Mouse (Mus musculus) heart, postnatal 0 days (tissue): ENCODE measurements around the gene Rbl2. TPM values are rescaled to one million over a fixed set of nuclear protein-coding genes. Genes with fewer than 3 reads are reported as not detected.

Experiments used
- ATAC-seq: fragments of 200-750 bp; cut with Nextera tagmentation; 2 replicates; pipeline ENCODE4 v1.8.0; 2017; ENCODE audit warnings: low read depth, moderate number of reproducible peaks, moderate library complexity; ENCODE audit not compliant: insufficient read depth
- DNase-seq: peaks from one replicate; pipeline ENCODE4 v3.0.0-alpha.2; 2016; ENCODE audit warnings: low spot score
- H3K27ac ChIP-seq: fragments of 300-500 bp; sonication (generic); 2 replicates; pipeline ENCODE4 v1.5.1; 2014; ENCODE audit warnings: low read depth, mild to moderate bottlenecking
- H3K27me3 ChIP-seq: fragments of 300-500 bp; sonication (generic); 2 replicates; pipeline ENCODE4 v1.6.1; 2014; ENCODE audit warnings: low read length, mixed read lengths; ENCODE audit not compliant: control insufficient read depth, insufficient read depth
- H3K36me3 ChIP-seq: fragments of 300-500 bp; sonication (generic); replicated peaks from 2 replicates; pipeline ENCODE4 v1.6.1; 2014; ENCODE audit warnings: low read length, mixed read lengths; ENCODE audit not compliant: control insufficient read depth, insufficient read depth
- H3K4me1 ChIP-seq: fragments of 300-500 bp; sonication (generic); 2 replicates; pipeline ENCODE4 v1.6.1; 2014; ENCODE audit warnings: antibody characterized with exemption; ENCODE audit not compliant: control insufficient read depth, insufficient read depth
- H3K4me2 ChIP-seq: fragments of 300-500 bp; sonication (generic); 2 replicates; pipeline ENCODE4 v1.6.1; 2014; ENCODE audit warnings: low read depth, mild to moderate bottlenecking, low read length, moderate library complexity
- H3K4me3 ChIP-seq: fragments of 300-500 bp; sonication (generic); 2 replicates; pipeline ENCODE4 v1.5.1; 2014; ENCODE audit warnings: low read depth, low read length
- H3K9ac ChIP-seq: fragments of 300-500 bp; sonication (generic); replicated peaks from 2 replicates; pipeline ENCODE4 v1.6.1; 2014; ENCODE audit warnings: low read depth, low read length, mixed read lengths
- H3K9me3 ChIP-seq: fragments of 300-500 bp; sonication (generic); replicated peaks from 2 replicates; pipeline ENCODE4 v1.6.1; 2016; ENCODE audit warnings: low read length; ENCODE audit not compliant: control insufficient read depth
- CTCF ChIP-seq: IDR thresholded peaks from 2 replicates; pipeline ENCODE4 v1.5.1; 2016; ENCODE audit warnings: antibody characterized with exemption, control low read depth, low read depth
- EP300 ChIP-seq: IDR thresholded peaks from 2 replicates; pipeline ENCODE4 v1.6.1; 2016; ENCODE audit warnings: antibody characterized with exemption, low read depth
- WGBS: fragments of 180-500 bp; shearing (Covaris S2); extraction: QIAGEN DNeasy Blood & Tissue Kit; methylation state at CpG from one replicate; pipeline ENCODE4 v1.1.7; 2014; 5-methylcytosine and 5-hydroxymethylcytosine counted together
- polyA plus RNA-seq: library from polyadenylated mRNA; unstranded; fragments of >200 nt; fragmentation: Nextera tagmentation; extraction: Ambion mirVana; gene quantifications from 2 replicates; pipeline ENCODE4 v1.2.1, GENCODE M21; 2015
- total RNA-seq: library from RNA; depleted of rRNA; stranded (reverse); fragments of >200 nt; gene quantifications from 2 replicates; pipeline ENCODE4 v1.2.3, GENCODE M21; 2014; ENCODE audit warnings: low replicate concordance

Rbl2 gene
- total and polyA plus RNA-seq, 2 experiments from 2014 or later: 10.9 to 20.1 TPM

DNA sequence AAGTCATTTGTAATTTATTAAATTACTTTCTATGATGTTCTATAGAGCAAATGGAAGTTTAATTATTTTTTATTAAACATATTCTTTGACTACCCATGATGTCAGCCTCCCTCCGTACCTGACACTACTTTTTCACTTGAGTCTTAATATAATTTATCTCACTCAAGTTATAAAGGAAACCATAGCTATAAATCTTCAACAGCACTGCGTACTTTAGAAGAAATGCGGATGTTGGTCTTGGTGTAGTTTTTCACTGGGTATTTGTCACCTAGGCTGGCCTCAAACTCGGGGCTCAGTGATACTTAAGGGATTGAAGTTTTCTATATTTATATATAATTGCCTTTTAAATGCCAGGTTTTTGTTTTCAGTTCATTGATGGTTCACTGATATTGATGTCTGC lies 15.4 kb upstream of the Rbl2 start:
- H3K36me3 ChIP-seq: peaks cover 40% of the 10 kb centered on the region
- TF ChIP-seq CTCF (no peak), EP300 (no peak)
- H3K4me1 ChIP-seq: no peaks in the 10 kb centered on the region
- DNase-seq: no peak
- H3K9ac ChIP-seq: no peak overlapping the region
- H3K27me3 ChIP-seq: no peaks in the 10 kb centered on the region
- H3K9me3 ChIP-seq: no peaks in the 10 kb centered on the region
- H3K4me2 ChIP-seq: no peak overlapping the region
- no peak overlapping the region for H3K4me3 ChIP-seq
- 93% methylated on average over 4 of the region's 4 CpGs for WGBS
- H3K27ac ChIP-seq: no peak overlapping the region
- no peak for ATAC-seq

DNA sequence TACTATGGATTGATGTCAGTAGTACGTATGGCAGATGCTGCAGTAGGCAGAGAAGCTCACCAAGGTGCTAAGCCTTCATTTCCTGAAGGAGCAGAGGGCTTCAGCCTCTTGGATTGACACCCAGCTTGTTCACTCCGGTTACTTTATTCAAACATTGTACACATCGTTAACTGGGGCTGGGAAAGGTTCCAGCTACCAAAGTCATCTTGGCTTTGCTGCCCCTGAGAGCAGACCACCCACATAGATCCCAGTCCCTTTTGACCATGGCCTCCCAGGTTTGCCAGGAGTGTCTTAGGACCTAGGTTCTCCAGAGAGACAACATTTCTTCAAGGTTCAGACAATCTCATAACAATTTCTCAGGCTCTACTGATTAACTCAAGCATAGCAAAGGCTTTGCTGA lies 13.0 kb upstream of the Rbl2 start:
- TF ChIP-seq CTCF: no peak
- TF ChIP-seq EP300: no peak
- no peaks in the 10 kb centered on the region for H3K27me3 ChIP-seq
- H3K27ac ChIP-seq: no peak overlapping the region
- ATAC-seq (no peak), DNase-seq (no peak)
- no peaks in the 10 kb centered on the region; the same call in 1 of the 2 replicates for H3K4me1 ChIP-seq
- 58% methylated on average over 3 of the region's 3 CpGs for WGBS
- no peak overlapping the region for H3K4me2 ChIP-seq
- peaks cover 20% of the 10 kb centered on the region for H3K36me3 ChIP-seq
- H3K9ac ChIP-seq: no peak overlapping the region
- no peaks in the 10 kb centered on the region for H3K9me3 ChIP-seq
- H3K4me3 ChIP-seq: no peak overlapping the region

GRCm38 (mm10) chr8:91059086-91059578 lies 10.7 kb upstream of the Rbl2 start:
- H3K36me3 ChIP-seq: peaks cover 13% of the 10 kb centered on the region
- no peak for ATAC-seq
- TF ChIP-seq EP300 (no peak), CTCF (no peak)

GRCm38 (mm10) chr8:91059884-91060510 lies 9.9 kb upstream of the Rbl2 start:
- no peak overlapping the region for H3K4me3 ChIP-seq
- H3K4me1 ChIP-seq: no peaks in the 10 kb centered on the region; the same call in 1 of the 2 replicates
- H3K27ac ChIP-seq: no peak overlapping the region
- no peaks in the 10 kb centered on the region for H3K9me3 ChIP-seq
- ATAC-seq: no peak
- WGBS: 64% methylated on average over 7 of the region's 7 CpGs
- no peak for TF ChIP-seq EP300
- no peak for TF ChIP-seq CTCF
- no peak for DNase-seq
- peaks cover 8% of the 10 kb centered on the region; the same call in 1 of the 2 replicates for H3K36me3 ChIP-seq
- no peak overlapping the region for H3K9ac ChIP-seq
- no peaks in the 10 kb centered on the region for H3K27me3 ChIP-seq
- no peak overlapping the region for H3K4me2 ChIP-seq

More at GRCm38 (mm10) chr8:91059086-91059578, 10.7 kb upstream of the Rbl2 start:
- H3K9ac ChIP-seq: no peak overlapping the region
- H3K27me3 ChIP-seq: no peaks in the 10 kb centered on the region
- no peak for DNase-seq
- no peak overlapping the region for H3K4me2 ChIP-seq
- H3K4me1 ChIP-seq: no peaks in the 10 kb centered on the region; the same call in 1 of the 2 replicates
- H3K9me3 ChIP-seq: no peaks in the 10 kb centered on the region
- no peak overlapping the region for H3K4me3 ChIP-seq
- no peak overlapping the region for H3K27ac ChIP-seq

DNA sequence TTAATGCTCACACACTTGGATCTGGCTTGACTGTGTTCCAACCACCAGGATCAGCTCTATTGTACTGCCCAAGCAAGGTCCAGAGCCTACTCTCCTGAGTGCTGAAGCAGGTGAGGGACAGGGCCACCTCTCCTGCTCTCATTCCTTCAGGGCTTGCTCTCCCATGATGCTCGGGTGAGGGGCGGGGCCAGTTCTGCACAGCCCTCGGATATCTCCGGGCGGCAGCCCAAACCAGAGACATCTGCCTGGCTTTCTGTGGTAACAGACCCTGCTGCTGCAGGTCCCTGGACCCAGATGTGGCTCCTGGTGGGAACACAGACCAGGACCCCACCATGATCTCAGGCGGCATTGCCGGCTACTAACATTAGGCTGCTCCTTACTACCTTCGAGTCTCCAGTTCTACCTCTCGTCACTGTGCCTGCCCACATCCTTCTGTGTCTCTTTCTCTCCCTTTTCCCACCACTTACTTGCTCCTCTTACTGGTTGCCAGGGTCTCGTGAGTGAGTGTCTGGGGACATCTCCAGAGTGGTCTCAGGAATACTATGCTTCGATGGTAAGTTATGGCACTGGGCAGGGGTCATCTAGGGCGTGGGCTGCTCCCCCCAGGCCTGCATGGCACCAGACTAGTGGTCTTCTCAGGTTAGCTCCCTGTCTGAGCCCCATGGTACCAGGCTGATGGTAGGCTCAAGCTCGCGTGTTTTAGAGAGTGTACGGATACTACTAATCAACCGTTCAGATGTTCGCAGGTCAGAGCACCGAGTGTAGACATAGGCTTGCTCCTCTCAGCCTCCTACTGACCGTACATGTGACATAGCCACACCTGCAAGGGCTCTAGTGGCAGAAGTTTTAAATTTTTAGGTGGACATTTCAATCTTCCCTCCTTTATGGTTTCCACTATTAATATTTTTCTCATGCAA lies 9.0 kb upstream of the Rbl2 start:
- TF ChIP-seq CTCF (no peak), EP300 (no peak)
- H3K27ac ChIP-seq: no peak overlapping the region
- no peak overlapping the region for H3K9ac ChIP-seq
- H3K36me3 ChIP-seq: peaks cover 3% of the 10 kb centered on the region; the same call in 1 of the 2 replicates
- no peaks in the 10 kb centered on the region for H3K9me3 ChIP-seq
- no peak for ATAC-seq
- H3K27me3 ChIP-seq: no peaks in the 10 kb centered on the region
- DNase-seq: no peak
- no peaks in the 10 kb centered on the region; the same call in 1 of the 2 replicates for H3K4me1 ChIP-seq
- no peak overlapping the region for H3K4me3 ChIP-seq
- WGBS: 73% methylated on average over 19 of the region's 19 CpGs
- no peak overlapping the region for H3K4me2 ChIP-seq
